Comparison of ENCODE assay signal across 8 mouse cellular contexts in the genomic region with DNA sequence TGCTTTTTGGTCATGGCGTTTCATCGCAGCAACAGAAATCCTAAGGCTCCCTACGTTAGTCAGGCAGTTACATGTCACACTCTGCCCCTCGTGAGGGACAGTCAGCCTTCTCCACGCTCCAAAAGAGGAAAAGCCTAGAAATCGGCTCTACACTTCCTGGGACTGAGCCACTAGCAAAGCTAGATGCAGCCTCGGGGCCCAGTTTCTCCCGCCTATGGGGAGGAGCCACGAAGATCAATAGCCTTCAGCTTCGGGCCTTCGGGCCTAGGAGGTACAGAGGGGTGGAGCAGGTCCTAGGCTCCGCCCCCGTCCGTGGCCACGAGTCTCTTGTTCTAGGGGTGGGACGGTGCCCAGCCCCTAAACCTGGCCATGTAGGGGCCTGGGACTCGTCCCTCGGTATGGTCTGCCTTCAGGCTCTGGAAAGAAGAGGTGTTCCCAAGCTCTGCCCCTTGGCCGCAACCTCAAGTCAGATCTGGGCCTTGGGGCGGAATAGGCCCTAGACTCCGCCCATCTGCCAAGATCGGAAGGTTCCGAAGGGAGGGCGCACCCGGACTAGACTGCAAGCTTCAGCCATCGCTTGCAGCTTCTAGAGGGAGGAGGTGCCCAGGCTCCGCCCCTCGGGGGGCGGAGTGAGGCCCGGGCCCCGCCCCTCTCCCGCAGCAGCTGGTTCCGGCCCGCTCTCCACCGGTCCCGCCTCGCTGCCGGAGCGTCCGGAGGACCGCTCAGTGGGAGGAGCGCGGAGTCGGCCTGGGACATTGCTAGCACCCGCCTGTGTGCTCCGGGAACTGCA. TPM values are rescaled to one million over a fixed set of nuclear protein-coding genes. Genes with fewer than 3 reads are reported as not detected.
DNase-seq lines count a peak whose midpoint lies in the region; ATAC-seq and TF ChIP-seq lines count a peak whose summit lies in the region.

Gene Aco1 (plus strand): TSS at position 339 of the 790 bp plus-strand sequence.

- H3K9ac ChIP-seq in hindbrain, embryonic 13.5 days: peak within 1 kb of the TSS; percentile 89

- in situ Hi-C loops in Patski (cut with MboI; ENCODE audit: low pct_unique_long_range_greater_than_20kb): loop anchor here (5.0 kb wide), 1 partner anchor 539 kb away; no protein-coding TSS in a partner anchor

- peak; percentile 96 for DNase-seq in Patski (ENCODE audit: low read depth, low spot score)
- DNase-seq in cerebellum, postnatal 14 days: peak; percentile 92 to 95
- peak; percentile 92 to 95 for DNase-seq in frontal cortex, postnatal 14 days (ENCODE audit: low spot score in 2 of 2)
- peak; percentile 80 to 94 for DNase-seq in layer of hippocampus, postnatal 25 days (ENCODE audit: extremely low spot score in 1 of 2, low spot score in 1 of 2)
- DNase-seq in lung, postnatal 25 days (ENCODE audit: low spot score): peak; percentile 96
- peak; percentile 94 for DNase-seq in retina, embryonic 14.5 days (ENCODE audit: low spot score)
- peak; percentile 93 for DNase-seq in thymus, postnatal 4 days

- peaks cover 26% of the 10 kb centered on the region for H3K4me1 ChIP-seq in hindbrain, embryonic 13.5 days (replicated peaks)

- H3K27me3 ChIP-seq in Patski: no peaks in the 10 kb centered on the region
- H3K27me3 ChIP-seq in hindbrain, embryonic 13.5 days: no peaks in the 10 kb centered on the region

- POLR2A ChIA-PET in Patski (lab: Charles Lee): interaction anchor here (0.6 to 1.2 kb wide), 2 partner anchors 127 to 144 kb away, joined by 3 to 4 read pairs; partner anchors contain the start of gene Topors

- no peaks in the 10 kb centered on the region for H3K9me3 ChIP-seq in hindbrain, embryonic 13.5 days

- H3K4me2 ChIP-seq in hindbrain, embryonic 13.5 days: peak within 1 kb of the TSS; percentile 72

- TF ChIP-seq CTCF in Patski (IDR thresholded peaks at IDR 0.05): no peak

- peak within 1 kb of the TSS; percentile 95 for H3K27ac ChIP-seq in hindbrain, embryonic 13.5 days

- WGBS in hindbrain, embryonic 13.5 days: under 1% methylated on average over 37 of the region's 46 CpGs

- CTCF ChIA-PET in Patski (lab: Charles Lee): interaction anchor here (1.3 kb wide), 1 partner anchor 14 kb away, joined by 3 read pairs; no protein-coding TSS in a partner anchor

- no peaks in the 10 kb centered on the region for H3K36me3 ChIP-seq in hindbrain, embryonic 13.5 days

- H3K4me3 ChIP-seq in hindbrain, embryonic 13.5 days: peak within 1 kb of the TSS; percentile 81

- ATAC-seq in Patski: peak; percentile 96
- ATAC-seq in hindbrain, embryonic 13.5 days (ENCODE audit: low FRiP score): peak; percentile 98

RNA-seq across cellular contexts. Expression of gene Aco1, which starts in this region (rescaled TPM):
- 49.8 TPM for polyA plus RNA-seq in Patski (2021)
- 45.9 and 49.1 TPM in 2 replicates for polyA plus RNA-seq in hindbrain, embryonic 13.5 days (2015; fragmentation: Nextera tagmentation; extraction: Ambion mirVana)
- 10 to 100 TPM; 30.9 to 34.8 TPM for total RNA-seq in layer of hippocampus, postnatal 25 days (2021)

Comparison
In these comparisons a context has a peak if more than half of its experiments do, and no peak if none do; other contexts are left out.
1. Peak in every context shown above with its lines: DNase-seq, ATAC-seq, H3K4me3 ChIP-seq and H3K27ac ChIP-seq.